Mouse (Mus musculus): ENCODE measurements at regions not wholly inside any gene's neighbourhood (a gene's known extent, or its start where the extent isn't known, plus 50 kb on each side); places are given as distances from the start of the nearest gene placed in this dataset.
A peak's percentile ranks its signal among the peaks of the same experiment; 100 is the strongest.

DNA sequence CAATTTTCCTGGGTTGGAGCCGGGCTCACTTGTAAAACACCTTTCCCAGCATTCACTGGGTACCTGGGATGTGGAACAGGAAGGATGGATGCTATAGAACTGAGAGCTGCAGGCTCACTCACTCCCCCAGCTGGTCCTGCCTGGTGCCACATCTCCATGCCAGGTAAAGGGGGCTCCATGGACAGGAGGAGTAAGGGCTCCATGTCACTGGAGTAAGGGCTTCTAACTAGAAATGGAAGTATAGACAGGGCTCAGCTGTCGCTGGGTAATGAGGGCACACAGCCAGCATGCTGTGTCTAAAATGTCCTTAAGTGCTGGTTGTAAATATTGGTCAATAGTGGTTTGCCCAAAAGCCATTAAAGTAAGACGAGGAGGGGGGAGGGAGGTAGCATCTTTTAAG is 99.4 kb upstream of the Gpr12 start:
- no peak for DNase-seq (ENCODE audit: low read depth, low spot score)

DNA sequence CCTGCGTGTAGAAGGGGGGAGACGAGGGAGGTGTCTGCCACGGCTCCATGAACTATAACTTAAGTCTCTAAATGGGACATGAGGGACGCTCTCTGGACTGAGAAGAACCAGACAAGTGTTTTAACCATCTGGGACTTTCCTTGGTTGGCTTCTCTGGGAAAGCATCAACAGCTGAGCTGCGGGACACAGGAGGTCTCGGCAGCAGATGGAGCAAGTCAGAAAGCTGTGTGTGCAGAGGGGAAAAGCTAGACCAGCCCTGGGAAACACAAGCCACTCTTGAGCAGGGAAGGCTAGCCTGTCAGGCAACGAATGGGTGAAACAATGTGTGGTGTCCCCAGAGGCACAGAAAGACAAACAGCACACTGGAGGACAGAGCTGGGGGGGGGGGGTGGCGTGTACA is 98.5 kb upstream of the Gpr12 start:
- no peak for DNase-seq (ENCODE audit: low read depth, low spot score)

DNA sequence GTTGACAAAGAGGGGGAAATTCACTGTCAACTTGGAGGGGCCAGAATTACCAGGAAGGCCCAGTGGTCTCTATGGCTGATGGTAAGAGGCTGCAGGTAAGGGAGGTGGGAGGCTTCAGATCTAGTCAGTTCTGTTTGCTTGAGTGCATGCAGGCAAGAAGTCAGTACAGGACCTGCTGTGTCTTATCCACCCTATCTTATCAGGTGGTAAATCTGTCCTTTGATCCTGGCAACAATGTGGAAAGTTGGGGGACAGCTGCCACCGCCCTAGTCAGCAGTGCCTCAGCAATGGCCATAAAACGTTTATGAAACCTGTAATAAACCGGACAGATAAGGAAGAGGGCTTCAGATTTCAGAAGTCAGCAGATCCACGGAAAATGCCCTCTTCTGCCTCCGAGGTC is 97.9 kb upstream of the Gpr12 start:
- DNase-seq (ENCODE audit: low read depth, low spot score), result no peak

DNA sequence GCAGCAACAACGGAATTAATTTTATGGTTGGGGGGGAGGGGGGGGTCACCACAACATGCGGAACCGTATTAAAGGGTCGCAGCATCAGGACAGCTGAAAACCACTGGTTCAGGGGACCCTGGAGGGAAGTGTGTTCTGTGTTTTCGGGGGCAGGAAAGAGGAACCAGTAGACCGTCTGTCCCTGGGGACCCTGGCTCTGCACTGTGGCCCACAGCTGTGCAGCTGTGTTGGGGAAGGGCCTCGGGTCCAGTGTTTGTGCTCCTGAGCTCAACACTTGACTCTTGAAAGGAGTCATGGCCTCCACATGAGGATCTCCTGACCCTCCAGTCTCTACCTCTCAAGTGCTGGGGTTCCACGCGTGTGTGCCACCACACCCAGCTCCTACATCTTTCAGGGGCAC is 96.5 kb upstream of the Gpr12 start:
- no peak for DNase-seq (ENCODE audit: low read depth, low spot score)

DNA sequence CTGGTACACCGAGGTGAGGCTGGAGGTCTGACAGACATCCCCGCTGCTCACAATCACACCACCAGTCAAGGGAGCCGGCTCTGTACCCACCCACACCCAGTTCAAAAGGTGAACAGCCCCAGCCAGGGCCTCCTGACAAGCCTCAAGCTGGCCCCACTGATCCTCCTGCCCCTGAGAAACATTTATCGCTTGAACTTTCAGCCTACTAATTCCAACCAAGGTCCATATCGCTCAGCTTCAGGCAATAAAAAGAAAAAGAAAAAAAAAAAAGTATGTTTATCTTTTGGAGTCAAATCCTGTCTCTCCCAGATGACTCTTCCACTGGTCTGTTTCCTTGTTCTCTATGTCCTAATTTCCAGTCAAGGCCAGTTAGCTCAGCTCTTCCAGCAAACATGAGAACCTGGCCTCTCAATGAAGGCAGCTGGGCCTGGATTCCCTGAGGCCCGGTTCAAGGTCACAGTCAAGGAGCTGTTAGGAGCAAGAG is 94.2 kb upstream of the Gpr12 start:
- DNase-seq (ENCODE audit: low read depth, low spot score), result peak; percentile 51

DNA sequence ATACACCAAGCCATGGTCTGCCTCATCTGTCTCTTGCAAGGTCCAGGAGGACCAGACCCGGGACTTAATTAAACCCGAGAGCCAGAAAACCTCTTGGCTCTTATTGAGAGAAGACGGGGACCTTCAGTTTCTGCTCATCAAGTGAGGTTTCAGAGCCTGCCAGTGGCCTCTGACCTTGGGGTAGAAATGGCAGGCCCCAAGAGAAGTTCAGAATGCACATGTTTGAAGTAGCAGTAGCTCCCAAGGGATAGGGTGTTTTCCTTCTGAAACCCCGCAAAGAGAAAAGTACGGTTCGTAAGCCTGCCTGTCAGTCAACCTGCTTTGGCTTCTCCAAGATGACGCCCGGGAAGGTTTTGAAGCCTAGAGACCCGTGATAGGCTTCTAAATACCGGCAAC is 93.7 kb upstream of the Gpr12 start:
- DNase-seq (ENCODE audit: low read depth, low spot score), result no peak

DNA sequence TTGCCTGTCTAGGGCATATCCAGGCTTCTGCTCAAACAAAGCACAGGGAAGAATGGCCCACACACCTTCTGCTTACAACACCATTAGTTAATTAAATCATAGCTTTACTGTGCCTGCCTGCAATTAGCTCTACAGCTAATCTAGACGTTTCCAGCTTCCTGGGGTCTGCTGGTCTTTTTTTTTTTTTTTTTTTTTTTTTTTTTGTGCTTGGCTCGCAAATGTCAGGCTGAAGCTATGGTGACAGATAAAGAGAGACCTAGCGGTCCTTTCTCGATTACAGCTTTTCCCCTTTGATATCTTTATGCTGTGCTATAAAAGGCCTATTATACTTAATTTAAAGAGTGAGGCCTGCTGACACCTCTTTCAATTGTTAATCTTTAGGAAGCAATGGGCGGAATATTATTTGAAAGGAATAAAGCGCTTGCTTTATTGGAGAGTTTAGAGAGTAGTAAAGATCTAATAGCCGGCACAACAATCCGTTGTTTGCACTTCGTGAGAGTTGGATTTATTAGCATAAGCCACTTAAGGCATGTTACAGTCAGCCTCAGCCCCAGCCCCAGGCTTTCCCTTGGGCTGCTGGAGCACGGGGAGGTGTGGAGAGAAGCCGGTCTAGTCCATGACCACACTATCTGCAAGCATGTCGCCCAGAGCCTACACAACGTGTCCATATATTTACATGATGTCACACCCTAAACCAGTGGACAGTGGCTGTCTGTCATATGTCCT is 93.2 kb upstream of the Gpr12 start:
- peak; percentile 38 for DNase-seq (ENCODE audit: low read depth, low spot score)

DNA sequence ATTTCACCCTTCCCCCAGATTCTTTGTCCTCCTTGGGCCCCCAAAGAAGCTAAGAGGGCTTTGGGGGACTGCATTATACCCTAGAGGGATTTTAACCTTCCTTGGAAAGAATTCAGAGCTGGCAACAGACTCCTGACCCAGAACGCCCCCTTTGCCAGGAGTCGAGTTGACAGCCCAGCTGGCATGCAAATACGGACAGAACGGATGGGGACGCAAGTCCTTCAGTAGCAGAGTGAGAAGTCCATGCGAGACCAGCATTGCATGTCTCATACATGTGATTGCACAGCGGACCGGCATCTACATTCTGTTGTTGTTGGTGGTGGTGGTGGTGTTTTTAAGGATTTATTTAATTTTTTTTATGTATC is 92.1 kb upstream of the Gpr12 start:
- DNase-seq (ENCODE audit: low read depth, low spot score), result no peak

DNA sequence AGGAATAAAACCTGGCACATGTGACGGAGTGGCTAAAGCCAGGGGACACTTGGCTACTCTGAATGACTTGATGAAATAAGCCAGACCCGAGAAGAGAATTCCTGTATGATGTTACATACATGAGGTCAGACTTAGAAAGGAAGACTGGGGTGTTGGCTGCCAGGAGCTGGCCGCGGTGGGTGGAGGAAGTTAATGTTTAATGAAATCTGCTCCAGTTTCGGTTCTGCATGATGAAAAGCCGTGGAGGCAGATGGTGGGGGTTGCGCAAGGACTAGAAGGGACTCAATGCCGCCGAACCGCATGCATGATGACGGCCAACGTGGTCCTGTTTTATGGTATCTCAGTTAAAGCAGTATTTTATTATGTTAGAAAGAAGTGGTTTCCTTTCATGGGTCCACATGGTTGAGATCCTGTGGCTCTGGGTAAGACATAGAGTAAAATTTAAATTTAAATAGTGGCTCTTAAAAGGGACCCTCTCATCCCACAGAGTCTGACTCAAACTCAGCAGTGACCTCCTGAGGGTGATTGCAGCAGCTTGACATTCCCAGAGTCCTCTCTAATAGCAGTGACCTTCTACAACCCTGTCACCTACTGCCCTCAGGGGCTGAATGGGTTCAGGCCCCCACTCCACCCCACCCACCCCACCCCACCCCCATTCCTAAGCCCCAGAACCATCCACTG is 91.6 kb upstream of the Gpr12 start:
- DNase-seq (ENCODE audit: low read depth, low spot score), result peak; percentile 32

DNA sequence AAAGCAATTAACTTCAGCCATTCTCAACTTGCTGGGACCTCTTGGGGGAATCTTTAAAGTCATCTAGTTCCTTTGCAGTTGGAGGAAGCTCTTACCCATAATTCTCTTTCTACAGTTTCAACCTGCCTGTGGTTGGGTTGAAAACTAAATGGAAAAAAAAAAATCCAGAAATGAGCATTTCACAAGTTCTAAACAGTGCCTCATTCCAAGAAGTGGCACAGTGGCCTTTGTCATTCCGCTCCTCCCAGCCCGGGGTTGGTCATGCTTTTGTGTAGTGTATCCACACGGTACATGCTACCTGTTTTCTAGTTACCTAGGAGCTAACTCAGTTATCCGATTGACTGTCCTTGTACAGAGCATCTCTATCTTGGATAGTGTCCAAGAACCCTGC is 90.8 kb upstream of the Gpr12 start:
- no peak for DNase-seq (ENCODE audit: low read depth, low spot score)

DNA sequence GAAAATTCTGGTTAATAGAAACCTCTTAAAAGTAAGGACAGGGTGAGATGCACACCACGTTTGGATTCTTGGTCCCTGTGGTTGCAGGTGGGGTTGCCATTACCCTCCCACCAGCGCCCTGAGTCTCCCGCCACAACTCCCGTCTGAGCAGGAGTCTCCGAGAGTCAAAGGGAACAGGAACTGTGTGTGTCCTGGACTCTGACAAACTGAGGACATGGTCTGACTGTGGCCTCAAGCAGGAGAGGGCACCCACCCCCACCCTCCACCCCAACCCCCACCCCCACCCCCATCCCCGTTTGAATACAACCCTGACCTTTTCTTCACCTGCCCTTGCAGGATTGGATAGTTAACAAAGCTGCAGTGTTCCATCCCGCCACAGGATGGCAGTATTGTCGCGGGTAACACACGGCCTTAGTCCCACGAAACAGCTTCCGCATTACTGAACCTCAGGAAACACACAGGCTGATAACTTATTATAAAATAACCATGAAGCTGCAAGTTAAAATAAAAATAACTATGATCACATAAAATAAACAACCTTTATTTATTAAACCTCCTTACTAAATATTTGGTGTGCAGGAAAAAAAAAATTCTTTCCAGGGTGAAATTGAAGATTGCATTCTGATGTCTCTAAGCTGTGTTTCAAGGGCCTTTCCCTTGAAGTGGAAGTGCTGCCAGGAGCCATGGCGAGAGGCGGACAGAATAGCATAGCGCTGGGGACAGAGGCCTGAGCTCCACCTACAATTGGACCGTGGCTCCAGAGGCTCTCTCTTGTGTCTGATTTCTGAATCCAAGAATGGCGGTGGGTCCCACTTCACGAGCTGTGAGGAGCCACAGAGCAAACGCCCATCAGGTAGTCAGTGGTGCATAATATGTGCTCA is 90.2 kb upstream of the Gpr12 start:
- peak; percentile 89 for DNase-seq (ENCODE audit: low read depth, low spot score)

DNA sequence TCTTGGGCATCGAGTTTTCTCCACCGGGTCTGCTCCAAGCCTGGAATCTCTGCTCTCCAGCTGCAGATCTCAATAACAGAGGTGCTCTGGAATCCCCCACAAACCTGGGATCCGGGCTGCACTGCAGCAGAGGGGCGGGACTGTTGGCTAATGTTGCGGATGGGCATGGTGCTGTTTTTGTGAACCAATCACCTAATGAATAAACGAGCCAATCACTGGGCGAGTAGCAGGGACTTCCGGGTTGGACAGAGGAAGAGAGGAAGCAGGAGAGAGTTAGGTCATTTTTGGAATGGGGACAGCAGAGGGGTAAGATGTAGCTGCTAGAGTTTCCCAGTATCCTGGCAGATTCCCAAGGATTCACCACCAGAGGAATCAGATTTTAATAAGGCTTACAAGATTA is 76.7 kb upstream of the Gpr12 start:
- DNase-seq (ENCODE audit: low read depth, low spot score), result no peak

DNA sequence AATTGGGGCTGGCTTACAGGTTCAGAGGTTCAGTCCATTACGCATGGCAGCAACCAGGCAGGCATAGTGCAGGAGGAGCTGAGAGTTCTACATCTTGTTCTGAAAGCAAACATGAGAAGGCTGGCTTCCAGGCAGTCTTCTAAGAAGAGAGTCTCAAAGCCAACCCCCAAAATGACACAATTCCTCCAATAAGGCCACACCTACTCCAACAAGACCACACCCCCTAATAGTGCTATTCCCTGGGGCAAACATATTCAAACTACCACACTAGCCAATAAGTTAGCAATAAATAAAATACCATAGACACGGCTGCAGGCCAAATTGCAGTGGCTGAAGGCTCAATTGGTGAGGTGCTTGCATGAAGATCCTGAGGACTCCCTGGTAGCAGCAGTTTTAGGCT is 72.2 kb upstream of the Gpr12 start:
- DNase-seq (ENCODE audit: low read depth, low spot score), result no peak

DNA sequence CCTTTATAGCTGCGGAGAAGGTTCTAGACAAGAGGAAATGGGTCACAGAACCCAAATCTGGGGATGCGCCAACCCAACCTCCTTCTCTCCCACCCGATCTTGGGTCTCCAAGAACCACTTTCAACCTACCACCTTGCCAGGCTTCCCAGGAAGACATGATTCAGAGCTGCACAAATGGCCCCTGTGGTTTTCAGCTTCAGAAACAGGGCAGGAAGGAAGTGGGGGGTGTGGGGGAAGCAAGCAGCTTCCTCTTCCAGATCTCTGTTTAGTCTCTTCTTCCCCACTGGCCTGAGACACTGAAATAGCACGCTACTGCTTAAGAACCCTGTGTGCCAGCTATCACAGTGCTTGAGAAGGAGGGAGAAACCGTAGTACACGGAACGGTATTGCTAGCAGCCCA is 70.4 kb upstream of the Gpr12 start:
- DNase-seq (ENCODE audit: low read depth, low spot score), result no peak

DNA sequence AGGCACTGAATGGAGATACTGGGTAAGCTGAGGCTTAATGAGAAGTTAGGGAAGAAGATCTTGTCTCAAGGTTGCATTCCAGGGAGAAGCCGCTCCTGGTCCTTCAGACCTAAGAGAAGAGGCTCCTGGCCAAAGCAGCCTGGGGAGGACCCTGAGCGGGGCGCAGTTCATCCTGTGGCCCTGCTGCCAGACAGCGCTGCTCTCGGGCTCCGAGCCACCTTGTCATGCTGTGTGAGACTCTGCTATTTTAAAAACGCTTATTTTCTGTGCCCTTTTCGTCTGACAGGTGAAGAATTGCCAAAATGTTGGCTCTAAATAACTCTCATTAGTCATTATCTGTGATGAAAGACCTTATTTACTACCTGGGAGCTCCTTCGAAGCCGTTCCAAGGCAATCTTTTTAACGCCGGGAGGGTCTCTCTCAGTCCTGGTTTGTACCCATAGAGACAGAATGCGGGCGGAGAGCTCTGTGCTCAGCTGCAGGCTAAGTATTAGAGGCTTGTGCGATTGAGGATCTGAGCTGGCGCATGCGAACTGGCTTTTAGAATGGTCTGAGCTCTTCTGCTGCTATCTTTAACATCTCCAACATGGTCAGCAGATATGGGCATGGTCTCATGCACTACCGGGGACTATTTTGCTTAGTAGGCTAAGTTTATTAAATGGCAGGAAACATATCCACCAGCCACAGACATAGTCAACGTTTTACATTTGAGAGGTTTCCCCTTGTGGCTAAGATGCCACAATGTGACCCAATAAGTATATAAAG is 68.8 kb upstream of the Gpr12 start:
- no peak for DNase-seq (ENCODE audit: low read depth, low spot score)

DNA sequence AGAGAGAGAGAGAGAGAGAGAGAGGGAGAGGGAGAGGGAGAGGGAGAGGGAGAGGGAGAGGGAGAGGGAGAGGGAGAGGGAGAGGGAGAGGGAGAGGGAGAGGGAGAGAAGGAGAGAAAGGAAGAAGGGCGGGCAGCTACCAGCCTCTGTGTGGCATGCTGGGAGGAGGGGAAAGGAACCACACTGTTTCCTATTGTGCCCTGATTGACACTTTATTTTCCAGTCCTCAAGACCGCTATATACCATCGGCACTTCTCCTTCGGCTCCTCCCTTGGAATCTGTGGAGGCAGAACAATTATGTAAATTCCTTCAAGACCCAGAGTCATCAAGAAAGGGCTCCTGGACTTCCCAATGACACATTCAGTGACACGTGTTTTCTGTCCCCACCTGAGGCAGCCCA is 67.8 kb upstream of the Gpr12 start:
- no peak for DNase-seq (ENCODE audit: low read depth, low spot score)

DNA sequence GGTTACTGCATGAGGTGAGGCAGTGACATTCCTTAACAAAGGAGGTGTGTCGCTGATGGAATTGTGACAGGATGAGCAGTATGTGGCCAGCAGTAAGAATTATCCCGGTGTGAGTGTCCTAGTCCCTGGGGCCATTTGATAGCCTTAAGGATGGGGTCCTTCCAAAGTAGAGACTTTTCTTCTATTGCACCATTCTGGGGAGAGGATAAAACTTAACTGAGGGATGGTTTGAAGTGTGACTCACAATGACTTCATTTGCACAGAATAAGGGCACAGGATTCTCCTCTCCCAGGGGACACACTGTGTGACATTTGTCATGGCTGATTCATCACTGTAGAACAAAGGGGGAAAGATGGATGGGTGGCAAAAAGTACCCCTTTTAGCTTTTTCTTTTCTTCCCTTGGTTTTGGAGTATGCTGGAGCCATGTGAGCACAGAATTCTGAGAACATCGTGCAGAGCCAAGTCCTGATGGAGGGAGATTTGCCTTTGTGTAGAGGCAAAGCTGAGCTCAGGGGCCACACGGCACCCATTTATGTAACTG is 63.6 kb upstream of the Gpr12 start:
- no peak for DNase-seq (ENCODE audit: low read depth, low spot score)

DNA sequence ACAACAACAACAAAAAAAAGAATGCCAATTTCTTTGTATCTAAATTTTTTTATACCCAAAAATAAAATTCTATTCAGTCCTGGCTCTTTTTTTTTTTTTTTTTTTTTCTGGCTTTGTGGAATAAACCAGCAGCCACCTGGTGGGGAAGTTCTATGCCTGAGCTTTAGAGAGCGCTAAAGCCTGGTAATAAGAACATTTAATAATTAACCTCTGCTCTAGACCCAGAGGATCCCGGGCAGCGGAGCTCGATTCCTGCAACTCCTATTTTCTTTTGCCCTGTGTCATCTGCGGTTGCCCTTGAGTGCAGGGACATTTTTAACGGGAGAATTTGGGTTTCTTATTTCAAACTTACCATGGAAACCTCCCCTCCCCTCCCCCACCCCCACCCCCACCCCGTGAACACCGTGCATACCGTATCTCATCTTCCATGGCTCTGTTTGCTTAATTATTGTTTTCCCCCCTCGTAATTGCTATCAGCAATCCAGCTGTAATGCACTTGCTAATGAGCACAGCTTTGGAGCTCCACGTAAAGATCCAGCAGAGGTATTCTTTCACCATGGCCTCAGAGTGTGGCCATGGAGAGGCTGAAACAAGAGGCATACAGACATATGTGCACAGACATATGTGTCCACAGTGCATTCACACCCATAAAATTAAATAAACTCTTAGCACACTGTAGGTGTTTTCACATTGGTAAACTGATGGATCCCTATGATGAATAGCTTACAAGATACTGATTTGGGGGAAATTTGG is 62.8 kb upstream of the Gpr12 start:
- no peak for DNase-seq (ENCODE audit: low read depth, low spot score)

DNA sequence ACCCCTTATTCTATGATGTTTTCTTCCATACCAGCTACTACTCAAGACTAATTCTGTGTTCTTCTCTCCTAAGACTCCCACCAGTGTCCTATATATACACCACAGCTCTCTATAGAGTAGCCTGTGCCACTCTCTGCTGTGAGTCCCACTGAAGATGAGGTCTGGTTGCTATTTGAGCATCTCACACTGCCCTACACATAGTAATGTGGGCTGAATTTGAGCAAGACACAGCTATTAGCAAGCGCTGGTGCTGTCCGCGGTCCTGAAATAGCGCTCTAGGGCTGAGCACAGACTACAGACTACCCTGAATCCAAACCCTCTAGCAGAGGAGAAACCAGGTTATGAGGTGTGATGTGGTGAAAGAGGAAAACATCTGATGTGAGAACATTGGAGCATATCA is 59.5 kb upstream of the Gpr12 start:
- peak; percentile 78 for DNase-seq (ENCODE audit: low read depth, low spot score)

DNA sequence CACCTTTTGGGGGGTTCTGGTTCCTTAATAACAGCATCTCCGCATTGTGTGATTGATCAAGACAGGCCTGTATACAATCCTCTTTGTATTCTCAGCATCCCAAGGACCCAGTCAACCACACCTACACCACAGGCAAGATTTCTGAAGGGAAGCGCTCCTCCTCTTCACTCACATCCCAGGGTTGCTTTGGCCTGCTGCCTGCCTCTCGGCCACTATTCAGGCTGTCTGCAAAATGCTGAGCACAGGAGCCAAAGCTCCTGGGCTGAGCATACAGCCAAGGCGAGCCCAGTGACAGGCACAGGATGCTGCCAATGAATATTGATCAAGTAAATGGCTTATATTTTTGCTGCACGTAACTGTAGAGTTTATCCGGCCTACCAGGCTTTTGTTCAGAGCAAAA is 56.9 kb upstream of the Gpr12 start:
- DNase-seq (ENCODE audit: low read depth, low spot score), result no peak

DNA sequence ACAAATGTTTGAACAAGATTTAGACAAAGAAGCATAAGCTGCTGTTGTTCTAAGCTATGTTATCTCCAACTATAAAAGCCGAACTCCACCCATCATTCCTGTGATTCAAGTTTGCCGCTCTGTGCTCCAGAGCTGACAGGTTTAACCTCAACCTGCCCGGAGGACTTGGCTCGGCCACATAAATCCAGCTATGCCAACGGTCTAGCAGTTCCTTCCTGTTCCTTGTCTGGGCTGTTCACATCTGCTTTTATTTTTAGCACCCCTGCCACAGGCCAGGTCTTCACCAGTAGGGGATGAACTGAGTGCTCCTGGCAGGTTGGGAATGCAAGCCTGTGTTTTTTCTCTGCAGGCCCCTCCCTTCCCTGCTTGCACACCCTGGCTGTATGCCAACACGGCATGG is 51.8 kb upstream of the Gpr12 start:
- DNase-seq (ENCODE audit: low read depth, low spot score), result no peak

Data from ZHBTc4 (cell line).